Mouse (Mus musculus) embryonic facial prominence, embryonic 11.5 days (tissue): ENCODE results near the gene Dlgap1. TPM values are rescaled to one million over a fixed set of nuclear protein-coding genes. Genes with fewer than 3 reads are reported as not detected.

Experiments used
- ATAC-seq: fragments of 200-750 bp; cut with Nextera tagmentation; replicated peaks from 2 replicates; pipeline ENCODE4 v1.8.0; 2017; ENCODE audit warnings: low read depth; ENCODE audit not compliant: insufficient number of reproducible peaks, low FRiP score, low TSS enrichment
- DNase-seq: peaks from one replicate; pipeline ENCODE4 v3.0.0-alpha.2; 2015; ENCODE audit warnings: low spot score
- H3K27ac ChIP-seq: fragments of 300-500 bp; sonication (generic); replicated peaks from 2 replicates; pipeline ENCODE4 v1.5.1; 2014; ENCODE audit warnings: mild to moderate bottlenecking, low read depth, low read length, control low read depth
- H3K27me3 ChIP-seq: fragments of 300-500 bp; sonication (generic); 2 replicates; pipeline ENCODE4 v1.6.1; 2014; ENCODE audit warnings: mild to moderate bottlenecking, low read length, moderate library complexity, mixed read lengths; ENCODE audit not compliant: control insufficient read depth, insufficient read depth
- H3K36me3 ChIP-seq: fragments of 300-500 bp; sonication (generic); replicated peaks from 2 replicates; pipeline ENCODE4 v1.6.1; 2014; ENCODE audit warnings: low read depth, mild to moderate bottlenecking, low read length, moderate library complexity, mixed read lengths; ENCODE audit not compliant: control insufficient read depth, insufficient read depth
- H3K4me1 ChIP-seq: fragments of 300-500 bp; sonication (generic); 2 replicates; pipeline ENCODE4 v1.6.1; 2014; ENCODE audit warnings: low read length, mixed read lengths; ENCODE audit not compliant: control insufficient read depth, insufficient read depth
- H3K4me2 ChIP-seq: fragments of 300-500 bp; sonication (generic); 2 replicates; pipeline ENCODE4 v1.6.1; 2014; ENCODE audit warnings: low read depth, mild to moderate bottlenecking, control low read depth, low read length, moderate library complexity
- H3K4me3 ChIP-seq: fragments of 300-500 bp; sonication (generic); 2 replicates; pipeline ENCODE4 v1.5.1; 2014; ENCODE audit warnings: low read depth, low read length, control low read depth
- H3K9ac ChIP-seq: fragments of 300-500 bp; sonication (generic); replicated peaks from 2 replicates; pipeline ENCODE4 v1.6.1; 2014; ENCODE audit warnings: mild to moderate bottlenecking, control low read depth, low read length
- H3K9me3 ChIP-seq: fragments of 300-500 bp; sonication (generic); replicated peaks from 2 replicates; pipeline ENCODE4 v1.6.1; 2016; ENCODE audit warnings: mild to moderate bottlenecking, low read length, inconsistent platforms, mixed read lengths; ENCODE audit not compliant: control insufficient read depth
- WGBS: fragments of 180-500 bp; shearing (Covaris S2); extraction: QIAGEN DNeasy Blood & Tissue Kit; methylation state at CpG from one replicate; pipeline ENCODE4 v1.1.7; 2014; 5-methylcytosine and 5-hydroxymethylcytosine counted together
- polyA plus RNA-seq: library from polyadenylated mRNA; unstranded; fragments of >200 nt; fragmentation: Nextera tagmentation; extraction: Ambion mirVana; gene quantifications from 2 replicates; pipeline ENCODE4 v1.2.1, GENCODE M21; 2014

The Dlgap1 gene
- polyA plus RNA-seq, 1 experiment from 2014 or later = 2.4 TPM

- Histone ChIP-seq H3K4me2 (peak overlapping the region; percentile 54), H3K4me3 (no peak overlapping the region; the same call in 1 of the 2 replicates), H3K4me1 (no peaks in the 10 kb centered on the region; the same call in 1 of the 2 replicates), H3K27ac (no peak overlapping the region), H3K36me3 (no peaks in the 10 kb centered on the region), H3K9me3 (no peaks in the 10 kb centered on the region), H3K9ac (peak overlapping the region; percentile 44), H3K27me3 (no peaks in the 10 kb centered on the region)
- 60% methylated on average over 6 of the region's 6 CpGs for WGBS
- DNase-seq (no peak), ATAC-seq (no peak)
These were observed 782.8 kb downstream of the Dlgap1 start for GRCm38 (mm10) chr17:70751676-70752075.

- Histone ChIP-seq H3K9ac (no peak overlapping the region), H3K36me3 (no peaks in the 10 kb centered on the region), H3K4me3 (no peak overlapping the region), H3K9me3 (no peaks in the 10 kb centered on the region), H3K27me3 (no peaks in the 10 kb centered on the region), H3K4me1 (no peaks in the 10 kb centered on the region), H3K27ac (peak overlapping the region; percentile 41; the same call in 1 of the 2 replicates), H3K4me2 (no peak overlapping the region)
- ATAC-seq (no peak), DNase-seq (no peak)
- 57% methylated on average over 13 of the region's 13 CpGs for WGBS
These were observed 784.7 kb downstream of the Dlgap1 start for GRCm38 (mm10) chr17:70753444-70754032.

GRCm38 (mm10) chr17:70754041-70754440, 785.2 kb downstream of the Dlgap1 start:
- Histone ChIP-seq H3K4me2 (no peak overlapping the region), H3K27me3 (no peaks in the 10 kb centered on the region), H3K27ac (peak overlapping the region; percentile 41; the same call in 1 of the 2 replicates), H3K4me1 (no peaks in the 10 kb centered on the region), H3K4me3 (no peak overlapping the region), H3K9me3 (no peaks in the 10 kb centered on the region), H3K9ac (no peak overlapping the region), H3K36me3 (no peaks in the 10 kb centered on the region)
- DNase-seq = no peak
- 56% methylated on average over 9 of the region's 9 CpGs for WGBS
- ATAC-seq = no peak

- no peak overlapping the region for H3K9ac ChIP-seq
- ATAC-seq (no peak), DNase-seq (no peak)
- no peak overlapping the region; the same call in 1 of the 2 replicates for H3K4me3 ChIP-seq
- H3K9me3 ChIP-seq = no peaks in the 10 kb centered on the region
- peak overlapping the region; percentile 68; the same call in 1 of the 2 replicates for H3K27ac ChIP-seq
- no peaks in the 10 kb centered on the region for H3K36me3 ChIP-seq
- H3K4me2 ChIP-seq = no peak overlapping the region; the same call in 1 of the 2 replicates
- H3K27me3 ChIP-seq = no peaks in the 10 kb centered on the region
- H3K4me1 ChIP-seq = no peaks in the 10 kb centered on the region
- whole genome bisulfite sequencing = 52% methylated on average over 7 of the region's 7 CpGs
These were observed 785.8 kb downstream of the Dlgap1 start for GRCm38 (mm10) chr17:70754638-70755037.

- Histone ChIP-seq H3K4me3 (peak overlapping the region; percentile 30), H3K4me2 (peak overlapping the region; percentile 67), H3K27me3 (no peaks in the 10 kb centered on the region), H3K9ac (peak overlapping the region; percentile 55), H3K9me3 (no peaks in the 10 kb centered on the region), H3K36me3 (no peaks in the 10 kb centered on the region), H3K4me1 (no peaks in the 10 kb centered on the region), H3K27ac (peak overlapping the region; percentile 68)
- under 1% methylated on average over 22 of the region's 22 CpGs for WGBS
- peak; percentile 94 for DNase-seq
- peak; percentile 78 for ATAC-seq
These were observed 786.3 kb downstream of the Dlgap1 start for GRCm38 (mm10) chr17:70755039-70755668.

GRCm38 (mm10) chr17:70755669-70756263, 786.9 kb downstream of the Dlgap1 start:
- WGBS = 7% methylated on average over 14 of the region's 14 CpGs
- H3K4me1 ChIP-seq = no peaks in the 10 kb centered on the region
- peak overlapping the region; percentile 30 for H3K4me3 ChIP-seq
- DNase-seq (peak; percentile 59), ATAC-seq (peak; percentile 37; the same call in 1 of the 2 replicates)
- H3K27me3 ChIP-seq = no peaks in the 10 kb centered on the region
- H3K9me3 ChIP-seq = no peaks in the 10 kb centered on the region
- H3K9ac ChIP-seq = no peak overlapping the region
- H3K27ac ChIP-seq = no peak overlapping the region
- peak overlapping the region; percentile 67 for H3K4me2 ChIP-seq
- H3K36me3 ChIP-seq = no peaks in the 10 kb centered on the region

GRCm38 (mm10) chr17:70762001-70762400, 793.1 kb downstream of the Dlgap1 start:
- Histone ChIP-seq H3K4me1 (no peaks in the 10 kb centered on the region), H3K4me2 (no peak overlapping the region), H3K27me3 (no peaks in the 10 kb centered on the region), H3K36me3 (no peaks in the 10 kb centered on the region), H3K27ac (no peak overlapping the region), H3K4me3 (no peak overlapping the region), H3K9me3 (no peaks in the 10 kb centered on the region), H3K9ac (no peak overlapping the region)
- DNase-seq = no peak
- WGBS = 89% methylated on average over 7 of the region's 7 CpGs
- no peak for ATAC-seq

GRCm38 (mm10) chr17:70762634-70763033, 793.8 kb downstream of the Dlgap1 start:
- no peak overlapping the region for H3K4me2 ChIP-seq
- ATAC-seq (no peak), DNase-seq (no peak)
- no peaks in the 10 kb centered on the region for H3K27me3 ChIP-seq
- WGBS = 89% methylated on average over 10 of the region's 10 CpGs
- H3K27ac ChIP-seq = no peak overlapping the region
- no peak overlapping the region for H3K4me3 ChIP-seq
- H3K9ac ChIP-seq = no peak overlapping the region
- H3K36me3 ChIP-seq = no peaks in the 10 kb centered on the region
- H3K4me1 ChIP-seq = no peaks in the 10 kb centered on the region
- no peaks in the 10 kb centered on the region for H3K9me3 ChIP-seq
